Mouse (Mus musculus): ENCODE measurements around the gene Aipl1. TPM values are rescaled to one million over a fixed set of nuclear protein-coding genes. Genes with fewer than 3 reads are reported as not detected.

The Aipl1 gene
- 0.05 TPM in 2 replicates for polyA plus RNA-seq (2012; rRNA removed; ENCODE audit: low replicate concordance)

DNA sequence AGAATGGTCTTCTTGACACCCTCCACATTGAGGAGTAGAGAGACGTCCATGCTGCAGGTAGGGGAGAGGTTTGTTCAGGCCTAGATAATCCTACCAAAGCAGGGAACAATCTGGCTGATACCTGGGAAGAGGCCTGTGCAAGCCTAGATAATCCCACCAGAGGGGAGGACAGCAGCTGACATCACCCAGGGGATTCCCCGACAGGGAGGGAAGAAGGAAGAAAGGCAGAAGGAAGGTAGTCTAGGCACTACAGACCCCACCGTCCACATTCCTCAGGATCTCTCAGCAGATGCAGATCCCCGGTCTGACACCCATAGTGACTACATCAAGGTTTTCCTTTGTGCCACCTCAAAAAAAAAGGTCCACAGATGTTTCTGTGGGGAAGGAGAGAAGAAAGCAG, at the start of gene Aipl1:
TSS of gene Aipl1 (minus strand) at position 101 of the 400 bp plus-strand sequence.

DNA sequence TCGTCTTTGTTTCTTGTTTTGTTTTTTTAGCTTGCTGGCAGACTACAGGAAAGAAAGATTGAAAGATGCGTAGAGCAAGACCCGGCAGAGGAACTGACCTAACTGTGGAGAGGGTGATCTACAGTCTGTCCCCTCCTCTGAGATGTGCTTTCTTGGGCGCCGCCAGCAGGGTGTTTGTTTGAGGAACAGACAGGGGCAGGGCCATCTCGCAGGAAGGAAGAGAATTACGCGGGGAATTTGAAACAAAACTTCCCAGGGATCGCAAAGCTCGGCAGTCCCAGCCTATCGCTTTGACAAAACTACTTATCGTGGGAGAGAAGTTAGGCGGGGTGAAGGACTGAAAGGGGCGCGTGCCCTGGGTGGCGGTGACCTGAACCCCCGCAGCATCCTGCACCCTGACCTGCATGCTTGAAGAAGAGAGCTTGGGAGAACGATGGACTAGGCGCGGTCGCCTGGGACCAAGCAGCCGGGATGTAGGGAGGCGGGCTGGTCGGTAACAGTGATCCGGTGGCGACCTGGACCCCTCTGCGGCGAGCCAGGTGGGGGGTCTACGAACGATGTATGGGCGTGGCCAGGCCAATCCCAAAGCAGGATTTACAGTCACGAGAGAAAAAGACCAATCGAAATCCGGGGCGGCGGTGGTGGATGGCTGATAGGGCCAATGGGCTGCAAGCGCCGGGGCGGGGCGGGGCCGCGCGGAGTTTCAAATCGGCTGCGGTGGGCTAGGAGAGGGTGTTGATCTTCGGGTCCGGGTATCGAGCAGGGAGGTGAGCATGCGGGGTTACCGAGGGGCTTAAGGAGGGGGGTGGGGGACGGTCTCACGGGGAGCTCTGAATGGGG, 4.7 kb upstream of the Aipl1 start, which contains the start of gene Pimreg:
TSS of gene Pimreg (plus strand) at position 265 of the 840 bp plus-strand sequence.

Other genes with a start within 250 kb of the Aipl1 start
- 0.44 and 0.60 TPM in 2 replicates for gene Pimreg, start 4.5 kb upstream of the Aipl1 start, polyA plus RNA-seq (2012; rRNA removed; ENCODE audit: low replicate concordance)
- 2.8 and 3.7 TPM in 2 replicates for gene Pitpnm3, start 98.3 kb upstream of the Aipl1 start, polyA plus RNA-seq (2012; rRNA removed; ENCODE audit: low replicate concordance)
- 0.02 and 0.04 TPM in 2 replicates for gene Gm43951, start 169.3 kb upstream of the Aipl1 start, polyA plus RNA-seq (2012; rRNA removed; ENCODE audit: low replicate concordance)
- gene 4933427D14Rik, start 169.9 kb upstream of the Aipl1 start, polyA plus RNA-seq (2012; rRNA removed; ENCODE audit: low replicate concordance) = 1.2 and 2.3 TPM in 2 replicates
- 31.2 and 56.7 TPM in 2 replicates for gene Txndc17, start 170.0 kb upstream of the Aipl1 start, polyA plus RNA-seq (2012; rRNA removed; ENCODE audit: low replicate concordance)
- gene Med31, start 178.1 kb upstream of the Aipl1 start, polyA plus RNA-seq (2012; rRNA removed; ENCODE audit: low replicate concordance) = 2.2 TPM in 2 replicates
- gene Slc13a5, start 229.7 kb upstream of the Aipl1 start, polyA plus RNA-seq (2012; rRNA removed; ENCODE audit: low replicate concordance) = 0.08 TPM in 1 of 2 replicates, not detected in the other

All from duodenum, adult 2 months (tissue).